Mouse (Mus musculus) forebrain, postnatal 0 days (tissue): Measurements from ENCODE around the gene Parp16. TPM values are rescaled to one million over a fixed set of nuclear protein-coding genes. Genes with fewer than 3 reads are reported as not detected.

ENCODE experiments used
- ATAC-seq: fragments of 200-750 bp; cut with Nextera tagmentation; 2 replicates; pipeline ENCODE4 v1.8.0; 2017; ENCODE audit warnings: mild to moderate bottlenecking, moderate library complexity
- DNase-seq: peaks from one replicate; pipeline ENCODE4 v3.0.0-alpha.2; 2015
- H3K27ac ChIP-seq: fragments of 300-500 bp; sonication (generic); 2 replicates; pipeline ENCODE4 v1.5.1; 2014; ENCODE audit warnings: low read depth, mild to moderate bottlenecking, antibody characterized with exemption, low read length, moderate library complexity, mixed read lengths
- H3K27me3 ChIP-seq: fragments of 300-500 bp; sonication (generic); 2 replicates; pipeline ENCODE4 v1.6.1; 2014; ENCODE audit warnings: mild to moderate bottlenecking, low read length, mixed read lengths; ENCODE audit not compliant: insufficient read depth
- H3K36me3 ChIP-seq: fragments of 300-500 bp; sonication (generic); 2 replicates; pipeline ENCODE4 v1.6.1; 2014; ENCODE audit warnings: mild to moderate bottlenecking, moderate library complexity; ENCODE audit not compliant: insufficient read depth
- H3K4me1 ChIP-seq: fragments of 300-500 bp; sonication (generic); 2 replicates; pipeline ENCODE4 v1.6.1; 2014; ENCODE audit warnings: antibody characterized with exemption; ENCODE audit not compliant: insufficient read depth
- H3K4me2 ChIP-seq: fragments of 300-500 bp; sonication (generic); 2 replicates; pipeline ENCODE4 v1.6.1; 2014; ENCODE audit warnings: low read depth, mild to moderate bottlenecking, moderate library complexity
- H3K4me3 ChIP-seq: fragments of 300-500 bp; sonication (generic); 2 replicates; pipeline ENCODE4 v1.5.1; 2014; ENCODE audit warnings: low read depth, low read length, mixed read lengths
- H3K9ac ChIP-seq: fragments of 300-500 bp; sonication (generic); 2 replicates; pipeline ENCODE4 v1.6.1; 2014; ENCODE audit warnings: mild to moderate bottlenecking
- H3K9me3 ChIP-seq: fragments of 300-500 bp; sonication (generic); 2 replicates; pipeline ENCODE4 v1.6.1; 2016; ENCODE audit warnings: low read length
- CTCF ChIP-seq: sonication (generic); IDR thresholded peaks from 2 replicates; pipeline ENCODE4 v1.5.1; 2016; ENCODE audit warnings: antibody characterized with exemption, control low read depth, low read depth
- WGBS: fragments of 180-500 bp; shearing (Covaris S2); extraction: QIAGEN DNeasy Blood & Tissue Kit; methylation state at CpG from one replicate; pipeline ENCODE4 v1.1.7; 2014; 5-methylcytosine and 5-hydroxymethylcytosine counted together
- polyA plus RNA-seq: library from polyadenylated mRNA; unstranded; fragments of >200 nt; fragmentation: Nextera tagmentation; extraction: Ambion mirVana; gene quantifications from 2 replicates; pipeline ENCODE4 v1.2.1, GENCODE M21; 2015
- total RNA-seq: library from RNA; depleted of rRNA; stranded (reverse); fragments of >200 nt; gene quantifications from 2 replicates; pipeline ENCODE4 v1.2.3, GENCODE M21; 2014

The Parp16 gene
- total and polyA plus RNA-seq, 2 experiments from 2014 or later, result 6.1 to 6.7 TPM

DNA sequence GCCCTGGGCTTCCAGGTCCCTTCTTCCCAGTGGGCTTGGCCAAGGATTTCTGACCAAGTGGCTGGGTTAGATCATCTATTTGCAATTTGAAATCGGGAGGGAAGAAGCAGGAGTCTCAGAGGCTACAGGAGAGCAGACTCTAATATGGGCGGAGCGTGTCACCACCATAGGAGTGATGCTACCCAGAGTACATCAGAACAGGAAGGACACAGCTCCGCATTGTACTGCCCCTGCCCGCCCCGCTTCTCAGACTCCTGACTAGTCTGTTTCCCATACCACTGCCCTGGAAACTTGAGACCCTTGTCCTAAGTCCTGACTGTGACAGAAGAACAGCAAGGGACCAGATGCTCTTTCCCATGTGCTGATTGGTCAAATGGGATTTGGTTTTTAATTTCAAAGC lies 37.5 kb upstream of the Parp16 start:
- H3K36me3 ChIP-seq, result no peaks in the 10 kb centered on the region; the same call in 1 of the 2 replicates
- H3K27me3 ChIP-seq, result no peaks in the 10 kb centered on the region
- H3K4me2 ChIP-seq, result no peak overlapping the region
- peaks cover 11% of the 10 kb centered on the region; the same call in 1 of the 2 replicates for H3K4me1 ChIP-seq
- no peaks in the 10 kb centered on the region for H3K9me3 ChIP-seq
- ATAC-seq, result no peak
- H3K4me3 ChIP-seq, result no peak overlapping the region
- no peak overlapping the region for H3K9ac ChIP-seq
- WGBS, result 75% methylated on average over 6 of the region's 6 CpGs
- no peak for DNase-seq
- TF ChIP-seq CTCF, result no peak
- no peak overlapping the region for H3K27ac ChIP-seq

DNA sequence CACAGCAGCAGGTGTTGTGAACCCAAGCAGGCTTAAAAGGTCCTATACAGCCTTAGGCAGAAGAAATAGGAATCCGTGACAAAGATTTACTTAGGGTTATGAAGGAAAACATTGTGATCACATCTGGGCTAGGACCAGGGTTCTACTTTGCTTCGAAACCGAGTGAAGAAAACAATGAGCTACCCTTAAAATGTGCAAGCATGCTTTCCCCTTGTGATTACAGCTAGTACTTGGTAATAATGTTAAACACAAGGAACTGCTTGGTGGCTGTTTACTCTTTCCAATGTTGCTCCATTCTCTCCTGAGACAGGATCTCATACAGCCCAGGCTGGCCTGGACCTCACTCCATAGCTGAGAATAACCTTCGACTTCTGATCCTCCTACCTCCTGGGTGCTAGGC lies 34.0 kb upstream of the Parp16 start:
- H3K4me3 ChIP-seq, result no peak overlapping the region
- peaks cover 9% of the 10 kb centered on the region for H3K4me1 ChIP-seq
- H3K4me2 ChIP-seq, result no peak overlapping the region
- 34% methylated on average over 4 of the region's 4 CpGs for WGBS
- ATAC-seq, result no peak
- no peak overlapping the region for H3K27ac ChIP-seq
- DNase-seq, result no peak
- no peak for TF ChIP-seq CTCF
- H3K9ac ChIP-seq, result no peak overlapping the region
- no peaks in the 10 kb centered on the region for H3K9me3 ChIP-seq
- no peaks in the 10 kb centered on the region for H3K27me3 ChIP-seq
- no peaks in the 10 kb centered on the region for H3K36me3 ChIP-seq

GRCm38 (mm10) chr9:65161881-65162280 lies 33.3 kb upstream of the Parp16 start:
- Histone ChIP-seq H3K9ac (no peak overlapping the region), H3K4me1 (peaks cover 9% of the 10 kb centered on the region), H3K9me3 (no peaks in the 10 kb centered on the region), H3K27me3 (no peaks in the 10 kb centered on the region), H3K36me3 (no peaks in the 10 kb centered on the region), H3K4me3 (no peak overlapping the region; the same call in 1 of the 2 replicates), H3K27ac (no peak overlapping the region), H3K4me2 (peak overlapping the region; percentile 86; the same call in 1 of the 2 replicates)
- ATAC-seq, result no peak
- no peak for DNase-seq
- no peak for TF ChIP-seq CTCF
- WGBS, result 27% methylated on average over 8 of the region's 8 CpGs

DNA sequence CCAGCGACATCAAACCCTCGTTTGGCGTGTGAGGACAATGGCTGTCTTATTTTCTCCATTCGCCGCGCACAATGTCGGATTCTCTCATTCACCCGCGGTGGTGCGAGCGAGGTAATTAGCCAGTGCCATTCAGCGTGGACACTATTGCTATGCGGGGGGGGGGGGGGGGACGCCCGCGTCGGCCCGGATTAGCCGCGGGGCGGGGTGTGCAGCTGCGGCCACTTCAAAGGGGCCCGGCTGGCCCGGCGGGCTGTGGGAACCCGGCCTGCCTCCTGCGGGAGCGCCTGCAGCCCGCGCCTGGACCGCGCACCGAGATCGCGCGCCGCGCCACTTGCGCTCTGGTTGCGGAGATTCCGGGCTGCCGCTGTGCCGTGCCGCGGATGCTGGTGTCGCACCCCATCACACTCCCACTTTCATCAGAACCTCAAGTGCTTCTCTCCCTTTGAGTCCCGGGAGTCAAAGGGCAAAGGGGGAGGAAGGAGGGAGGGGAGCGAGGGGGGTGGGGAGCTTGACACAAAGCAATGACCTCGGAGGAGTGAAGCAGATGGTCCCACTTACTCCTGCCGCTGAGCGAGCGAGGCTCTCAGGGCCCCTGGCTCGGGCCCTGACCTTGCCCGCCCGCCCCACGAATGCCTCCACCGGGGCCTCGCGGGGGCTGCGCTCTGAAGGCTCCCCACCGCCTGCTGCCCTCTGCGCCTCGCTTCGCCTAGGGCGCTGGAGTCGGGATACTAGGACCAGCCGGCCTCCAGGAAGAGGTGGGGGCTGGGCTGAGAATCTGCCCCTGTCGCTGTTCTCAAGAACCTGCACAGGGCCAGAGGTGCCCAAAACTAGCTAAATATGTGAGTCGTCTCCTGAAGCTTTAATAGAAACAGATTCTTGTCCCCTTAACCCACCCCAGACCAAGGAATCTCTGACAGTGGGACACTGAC lies 32.2 kb upstream of the Parp16 start:
- ATAC-seq (peak; percentile 81), DNase-seq (peak; percentile 61)
- Histone ChIP-seq H3K9ac (peak overlapping the region; percentile 56), H3K27ac (peak overlapping the region; percentile 45; the same call in 1 of the 2 replicates), H3K4me2 (peak overlapping the region; percentile 86), H3K4me3 (peak overlapping the region; percentile 49), H3K9me3 (no peaks in the 10 kb centered on the region), H3K27me3 (no peaks in the 10 kb centered on the region), H3K4me1 (peaks cover 9% of the 10 kb centered on the region), H3K36me3 (no peaks in the 10 kb centered on the region)
- 3% methylated on average over 63 of the region's 69 CpGs for WGBS
- TF ChIP-seq CTCF, result no peak

DNA sequence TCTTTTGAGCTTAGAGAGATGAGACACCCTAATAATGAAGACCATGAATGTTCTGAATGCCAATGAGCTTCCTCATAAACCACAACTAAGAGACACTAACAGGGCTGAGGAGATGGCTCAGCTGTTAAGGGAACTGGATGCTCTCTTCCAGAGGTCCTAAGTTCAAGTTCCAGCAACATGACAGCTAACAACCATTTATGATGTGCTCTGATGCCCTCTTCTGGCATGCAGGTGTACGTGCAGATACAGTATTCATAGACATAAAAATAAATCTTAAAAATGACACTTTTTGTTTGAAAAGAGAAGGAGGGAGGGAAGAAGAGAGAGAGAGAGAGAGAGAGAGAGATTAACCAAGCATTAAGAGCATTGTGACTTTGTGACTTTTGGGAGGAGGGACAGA lies 30.3 kb upstream of the Parp16 start:
- H3K9ac ChIP-seq, result no peak overlapping the region
- H3K27ac ChIP-seq, result no peak overlapping the region
- no peak overlapping the region for H3K4me3 ChIP-seq
- H3K9me3 ChIP-seq, result no peaks in the 10 kb centered on the region
- H3K4me1 ChIP-seq, result peaks cover 9% of the 10 kb centered on the region
- no peak overlapping the region for H3K4me2 ChIP-seq
- no peak for DNase-seq
- peak; percentile 69 for TF ChIP-seq CTCF
- no peak for ATAC-seq
- WGBS, result 29% methylated on average over 1 of the region's 1 CpGs
- H3K36me3 ChIP-seq, result no peaks in the 10 kb centered on the region
- no peaks in the 10 kb centered on the region for H3K27me3 ChIP-seq

DNA sequence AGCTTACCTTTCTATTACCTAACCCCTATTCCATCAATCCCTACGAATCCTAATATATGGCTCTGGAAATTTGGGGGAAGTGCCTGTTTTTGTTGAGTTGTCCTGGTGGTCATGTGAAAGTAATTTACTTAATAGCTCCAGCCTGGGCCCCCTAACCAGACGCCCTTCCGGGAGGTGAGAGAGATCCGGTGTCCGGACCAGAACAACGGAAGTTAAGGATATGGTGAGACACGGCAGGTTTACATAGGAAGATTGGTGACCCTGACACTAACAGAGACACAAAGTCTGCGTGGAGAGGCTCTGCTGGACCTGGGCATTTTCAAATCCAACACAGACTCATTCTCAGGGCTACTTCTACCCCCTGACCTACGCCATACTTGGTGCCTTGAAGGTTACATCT lies 28.8 kb upstream of the Parp16 start:
- DNase-seq, result no peak
- Histone ChIP-seq H3K36me3 (no peaks in the 10 kb centered on the region), H3K4me1 (peaks cover 9% of the 10 kb centered on the region), H3K4me2 (no peak overlapping the region), H3K4me3 (no peak overlapping the region), H3K9me3 (no peaks in the 10 kb centered on the region), H3K27me3 (no peaks in the 10 kb centered on the region), H3K27ac (no peak overlapping the region), H3K9ac (no peak overlapping the region)
- WGBS, result 82% methylated on average over 9 of the region's 9 CpGs
- ATAC-seq, result no peak
- TF ChIP-seq CTCF, result no peak

GRCm38 (mm10) chr9:65168534-65168933 lies 26.6 kb upstream of the Parp16 start:
- 59% methylated on average over 6 of the region's 6 CpGs for WGBS
- no peak for ATAC-seq
- H3K9me3 ChIP-seq, result no peaks in the 10 kb centered on the region
- no peak overlapping the region for H3K9ac ChIP-seq
- no peaks in the 10 kb centered on the region for H3K36me3 ChIP-seq
- no peak for DNase-seq
- H3K27me3 ChIP-seq, result no peaks in the 10 kb centered on the region
- no peak for TF ChIP-seq CTCF
- no peaks in the 10 kb centered on the region; the same call in 1 of the 2 replicates for H3K4me1 ChIP-seq
- H3K27ac ChIP-seq, result no peak overlapping the region
- no peak overlapping the region for H3K4me3 ChIP-seq
- H3K4me2 ChIP-seq, result no peak overlapping the region
